Mouse (Mus musculus): ENCODE results near the gene Foxa1.

- TF ChIP-seq MAFK (IDR thresholded peaks at IDR 0.05; ENCODE audit: borderline replicate concordance, low read depth, low read length) (no peak), SIN3A (IDR thresholded peaks at IDR 0.05; ENCODE audit: low read length) (no peak), BHLHE40 (IDR thresholded peaks at IDR 0.05; ENCODE audit: borderline replicate concordance, low read depth, low read length) (no peak), POLR2A (IDR thresholded peaks at IDR 0.05; ENCODE audit: control insufficient read depth in 1 of 2, insufficient read depth in 1 of 2, low read depth in 1 of 2, low read length in 2 of 2, poor library complexity in 1 of 2) (no peak), ELF1 (IDR thresholded peaks at IDR 0.05; ENCODE audit: low read depth, low read length) (no peak)
Measured at GRCm38 (mm10) chr12:57541931-57542745, 4.6 kb downstream of the Foxa1 start.

All from MEL (cell line).